Mouse (Mus musculus) limb, embryonic 12.5 days (tissue): ENCODE results near the gene Mnt. TPM values are rescaled to one million over a fixed set of nuclear protein-coding genes. Genes with fewer than 3 reads are reported as not detected.
"Not testable (repeated sequence)": the region's sequence is repeated elsewhere in the genome, so short reads cannot be mapped to it uniquely, and the experiment has no call there.

Source experiments
- ATAC-seq: fragments of 200-750 bp; cut with Nextera tagmentation; 2 replicates; pipeline ENCODE4 v1.8.0; 2017; ENCODE audit warnings: low read depth, moderate TSS enrichment; ENCODE audit not compliant: insufficient number of reproducible peaks, insufficient read depth, low FRiP score, low TSS enrichment
- H3K27ac ChIP-seq: fragments of 300-500 bp; sonication (generic); 2 replicates; pipeline ENCODE4 v1.5.1; 2016; ENCODE audit warnings: mild to moderate bottlenecking, moderate library complexity
- H3K27me3 ChIP-seq: fragments of 300-500 bp; sonication (generic); 2 replicates; pipeline ENCODE4 v1.6.1; 2016; ENCODE audit warnings: mild to moderate bottlenecking, moderate library complexity
- H3K36me3 ChIP-seq: fragments of 300-500 bp; sonication (generic); 2 replicates; pipeline ENCODE4 v1.6.1; 2016; ENCODE audit warnings: mild to moderate bottlenecking, moderate library complexity
- H3K4me1 ChIP-seq: fragments of 300-500 bp; sonication (generic); replicated peaks from 2 replicates; pipeline ENCODE4 v1.6.1; 2016
- H3K4me2 ChIP-seq: fragments of 300-500 bp; sonication (generic); 2 replicates; pipeline ENCODE4 v1.6.1; 2016; ENCODE audit warnings: mild to moderate bottlenecking, moderate library complexity
- H3K4me3 ChIP-seq: fragments of 300-500 bp; sonication (generic); replicated peaks from 2 replicates; pipeline ENCODE4 v1.5.1; 2016; ENCODE audit warnings: mild to moderate bottlenecking
- H3K9ac ChIP-seq: fragments of 300-500 bp; sonication (generic); replicated peaks from 2 replicates; pipeline ENCODE4 v1.6.1; 2016; ENCODE audit warnings: mild to moderate bottlenecking, moderate library complexity
- H3K9me3 ChIP-seq: fragments of 300-500 bp; sonication (generic); 2 replicates; pipeline ENCODE4 v1.6.1; 2016; ENCODE audit warnings: mild to moderate bottlenecking, moderate library complexity
- WGBS: fragments of 180-500 bp; shearing (Covaris S2); methylation state at CpG from one replicate; pipeline ENCODE4 v1.1.7; 2016; 5-methylcytosine and 5-hydroxymethylcytosine counted together
- polyA plus RNA-seq: library from polyadenylated mRNA; unstranded; fragments of >200 nt; fragmentation: Nextera tagmentation; extraction: Ambion mirVana; gene quantifications from 2 replicates; pipeline ENCODE4 v1.2.1, GENCODE M21; 2016

Mnt gene
- 4.4 and 5.7 TPM in 2 replicates for polyA plus RNA-seq

- under 1% methylated on average over 65 of the region's 70 CpGs for WGBS
- Histone ChIP-seq H3K36me3 (no peaks in the 10 kb centered on the region), H3K9ac (peak within 1 kb of the TSS; percentile 74), H3K27ac (peak within 1 kb of the TSS; percentile 88), H3K27me3 (peaks cover 5% of the 10 kb centered on the region; the same call in 1 of the 2 replicates), H3K4me3 (peak within 1 kb of the TSS; percentile 91), H3K4me1 (peaks cover 38% of the 10 kb centered on the region), H3K9me3 (no peaks in the 10 kb centered on the region), H3K4me2 (peak within 1 kb of the TSS; percentile 83)
- peak; percentile 87 for ATAC-seq
These were observed at the start of gene Mnt for GRCm38 (mm10) chr11:74830256-74831161. Gene Mnt, plus strand, starts transcription at chr11:74830920.

DNA sequence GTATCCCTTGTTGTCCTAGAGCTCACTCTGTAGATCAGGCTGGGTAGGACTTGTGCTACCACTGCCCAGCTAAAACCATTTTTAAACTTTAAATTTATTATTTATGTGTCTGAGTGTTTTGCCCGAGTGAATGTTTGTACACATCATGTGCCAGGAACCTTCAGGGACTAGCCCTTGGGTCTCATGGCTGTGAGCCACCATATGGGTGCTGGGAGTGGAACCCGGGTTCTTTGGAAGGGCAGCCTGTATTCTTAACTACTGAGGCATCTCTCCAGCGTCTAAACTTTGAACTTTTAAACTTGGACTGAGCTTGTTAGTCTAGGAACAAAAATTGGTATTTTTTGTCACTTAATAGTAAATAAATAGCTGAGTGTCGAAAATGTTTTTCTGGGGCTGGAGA lies 37.8 kb upstream of the Mnt start:
- no peak overlapping the region for H3K27ac ChIP-seq
- ATAC-seq = no peak
- H3K4me1 ChIP-seq = no peaks in the 10 kb centered on the region
- no peak overlapping the region for H3K4me2 ChIP-seq
- H3K27me3 ChIP-seq = no peaks in the 10 kb centered on the region
- peaks cover 91% of the 10 kb centered on the region for H3K36me3 ChIP-seq
- no peak overlapping the region for H3K9ac ChIP-seq
- H3K4me3 ChIP-seq = no peak overlapping the region
- H3K9me3 ChIP-seq = no peaks in the 10 kb centered on the region
- WGBS = 94% methylated on average over 4 of the region's 4 CpGs

- peaks cover 86% of the 10 kb centered on the region for H3K36me3 ChIP-seq
- H3K27ac ChIP-seq = no peak overlapping the region
These were observed 30.1 kb upstream of the Mnt start for GRCm38 (mm10) chr11:74800658-74801057.

GRCm38 (mm10) chr11:74804081-74804627 lies 26.6 kb upstream of the Mnt start:
- no peak overlapping the region for H3K4me3 ChIP-seq
- H3K4me2 ChIP-seq = no peak overlapping the region
- no peaks in the 10 kb centered on the region for H3K4me1 ChIP-seq
- no peaks in the 10 kb centered on the region for H3K27me3 ChIP-seq
- peaks cover 86% of the 10 kb centered on the region for H3K36me3 ChIP-seq
- ATAC-seq = no peak
- WGBS = 77% methylated on average over 3 of the region's 3 CpGs
- no peak overlapping the region for H3K9ac ChIP-seq
- H3K27ac ChIP-seq = no peak overlapping the region
- H3K9me3 ChIP-seq = no peaks in the 10 kb centered on the region

More at GRCm38 (mm10) chr11:74800658-74801057, 30.1 kb upstream of the Mnt start:
- WGBS = 85% methylated on average over 4 of the region's 4 CpGs
- Histone ChIP-seq H3K4me1 (no peaks in the 10 kb centered on the region), H3K9me3 (no peaks in the 10 kb centered on the region), H3K9ac (no peak overlapping the region), H3K4me2 (no peak overlapping the region), H3K4me3 (no peak overlapping the region), H3K27me3 (no peaks in the 10 kb centered on the region)
- no peak for ATAC-seq

DNA sequence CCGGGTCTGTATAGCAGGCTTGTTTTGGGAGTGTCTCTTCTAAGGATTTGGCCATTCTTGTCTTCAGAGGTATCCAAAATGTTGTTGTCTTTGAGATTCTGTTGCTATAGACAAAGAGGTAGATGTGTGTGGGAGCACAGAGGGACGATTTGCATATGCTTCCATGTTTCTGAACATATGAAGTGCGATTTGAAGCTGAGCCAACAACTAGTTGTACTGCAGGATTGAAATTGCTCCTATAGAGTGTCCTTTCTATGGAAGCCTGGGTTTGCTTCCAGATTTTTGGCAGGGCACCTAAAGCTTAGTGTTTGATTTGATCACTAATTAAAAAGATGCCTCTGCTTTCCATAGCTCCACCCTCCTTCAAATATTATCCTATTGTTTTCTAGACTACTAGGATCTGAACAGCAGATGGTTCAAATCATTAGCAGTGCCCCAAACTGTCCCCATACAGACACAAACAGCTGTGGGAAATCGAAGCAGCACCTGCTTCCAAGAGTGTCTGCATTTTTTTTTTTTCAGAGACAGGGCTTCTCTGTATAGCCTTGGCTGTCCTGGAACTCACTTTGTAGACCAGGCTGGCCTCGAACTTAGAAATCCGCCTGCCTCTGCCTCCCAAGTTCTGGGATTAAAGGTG lies 23.4 kb upstream of the Mnt start:
- no peaks in the 10 kb centered on the region for H3K27me3 ChIP-seq
- no peak overlapping the region for H3K9ac ChIP-seq
- no peaks in the 10 kb centered on the region for H3K4me1 ChIP-seq
- 93% methylated on average over 6 of the region's 6 CpGs for WGBS
- no peak overlapping the region for H3K4me3 ChIP-seq
- no peaks in the 10 kb centered on the region for H3K9me3 ChIP-seq
- H3K4me2 ChIP-seq = no peak overlapping the region
- no peak for ATAC-seq
- H3K27ac ChIP-seq = no peak overlapping the region
- H3K36me3 ChIP-seq = peaks cover 74% of the 10 kb centered on the region

GRCm38 (mm10) chr11:74808251-74808853 lies 22.4 kb upstream of the Mnt start:
- H3K9me3 ChIP-seq = no peaks in the 10 kb centered on the region
- H3K9ac ChIP-seq = no peak overlapping the region
- H3K36me3 ChIP-seq = peaks cover 73% of the 10 kb centered on the region
- H3K4me1 ChIP-seq = no peaks in the 10 kb centered on the region
- no peak overlapping the region for H3K27ac ChIP-seq
- H3K4me3 ChIP-seq = no peak overlapping the region
- H3K27me3 ChIP-seq = no peaks in the 10 kb centered on the region
- H3K4me2 ChIP-seq = no peak overlapping the region
- WGBS = 95% methylated on average over 6 of the region's 6 CpGs
- no peak for ATAC-seq

GRCm38 (mm10) chr11:74810134-74810533 lies 20.6 kb upstream of the Mnt start:
- no peaks in the 10 kb centered on the region for H3K4me1 ChIP-seq
- no peaks in the 10 kb centered on the region for H3K27me3 ChIP-seq
- H3K36me3 ChIP-seq = peaks cover 74% of the 10 kb centered on the region
- H3K4me2 ChIP-seq = no peak overlapping the region
- H3K9me3 ChIP-seq = no peaks in the 10 kb centered on the region
- H3K9ac ChIP-seq = no peak overlapping the region
- no peak overlapping the region for H3K4me3 ChIP-seq
- no peak overlapping the region for H3K27ac ChIP-seq
- ATAC-seq = no peak

DNA sequence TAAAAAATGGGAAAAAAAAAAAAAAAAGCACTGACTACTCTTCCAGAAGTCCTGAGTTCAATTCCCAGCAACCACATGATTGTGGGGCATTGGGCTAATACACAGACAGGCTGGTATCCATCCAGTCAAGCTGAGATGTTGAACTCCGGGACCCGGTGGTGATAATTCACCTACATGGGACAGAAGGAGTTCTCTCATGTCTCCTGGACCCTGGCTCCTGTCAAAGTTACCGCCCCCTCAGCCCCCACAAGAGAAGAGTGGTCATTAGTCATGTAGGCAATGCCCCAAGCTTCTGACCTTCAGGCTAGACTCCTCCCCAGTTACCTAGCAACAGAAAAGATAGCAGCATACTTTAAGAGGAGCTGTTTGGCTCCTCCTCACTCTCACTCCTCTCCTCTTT lies 19.7 kb upstream of the Mnt start:
- H3K4me1 ChIP-seq, H3K4me3 ChIP-seq, H3K9me3 ChIP-seq, H3K27ac ChIP-seq, ATAC-seq, H3K4me2 ChIP-seq, H3K9ac ChIP-seq, H3K27me3 ChIP-seq: not testable (repeated sequence)
- peaks cover 68% of the 10 kb centered on the region for H3K36me3 ChIP-seq
- WGBS = 54% methylated on average over 3 of the region's 3 CpGs

GRCm38 (mm10) chr11:74811538-74811937 lies 19.2 kb upstream of the Mnt start:
- WGBS = 64% methylated on average over 5 of the region's 5 CpGs
- no peaks in the 10 kb centered on the region for H3K27me3 ChIP-seq
- H3K36me3 ChIP-seq = peaks cover 67% of the 10 kb centered on the region
- H3K9me3 ChIP-seq = no peaks in the 10 kb centered on the region
- no peak overlapping the region for H3K4me3 ChIP-seq
- no peak for ATAC-seq
- H3K27ac ChIP-seq = no peak overlapping the region
- no peak overlapping the region for H3K9ac ChIP-seq
- H3K4me1 ChIP-seq = no peaks in the 10 kb centered on the region
- no peak overlapping the region for H3K4me2 ChIP-seq

GRCm38 (mm10) chr11:74815795-74816194 lies 14.9 kb upstream of the Mnt start:
- Histone ChIP-seq H3K9ac (no peak overlapping the region), H3K9me3 (no peaks in the 10 kb centered on the region), H3K4me3 (no peak overlapping the region), H3K36me3 (peaks cover 69% of the 10 kb centered on the region), H3K27me3 (no peaks in the 10 kb centered on the region), H3K4me1 (no peaks in the 10 kb centered on the region), H3K27ac (no peak overlapping the region), H3K4me2 (no peak overlapping the region)
- ATAC-seq = no peak

- Histone ChIP-seq H3K4me2 (no peak overlapping the region), H3K27ac (no peak overlapping the region), H3K27me3 (no peaks in the 10 kb centered on the region), H3K4me3 (no peak overlapping the region), H3K36me3 (peaks cover 56% of the 10 kb centered on the region), H3K4me1 (no peaks in the 10 kb centered on the region), H3K9me3 (no peaks in the 10 kb centered on the region), H3K9ac (no peak overlapping the region)
- 53% methylated on average over 1 of the region's 1 CpGs for WGBS
- no peak for ATAC-seq
These were observed 9.8 kb upstream of the Mnt start for GRCm38 (mm10) chr11:74820921-74821320.
